Mouse (Mus musculus) embryonic fibroblast, embryonic 13.5 days (primary cell): ENCODE data around the gene Foxp1.

Source experiments
- CTCF ChIP-seq: IDR thresholded peaks from 2 replicates; pipeline ENCODE4 v1.5.1; 2011; ENCODE audit warnings: mild to moderate bottlenecking, control low read depth, low read length, moderate library complexity, borderline replicate concordance; ENCODE audit not compliant: insufficient read depth
- POLR2A ChIP-seq: IDR thresholded peaks from 2 replicates; pipeline ENCODE4 v1.6.1; 2011; ENCODE audit warnings: low read depth, mild to moderate bottlenecking, control low read depth, low read length, moderate library complexity

DNA sequence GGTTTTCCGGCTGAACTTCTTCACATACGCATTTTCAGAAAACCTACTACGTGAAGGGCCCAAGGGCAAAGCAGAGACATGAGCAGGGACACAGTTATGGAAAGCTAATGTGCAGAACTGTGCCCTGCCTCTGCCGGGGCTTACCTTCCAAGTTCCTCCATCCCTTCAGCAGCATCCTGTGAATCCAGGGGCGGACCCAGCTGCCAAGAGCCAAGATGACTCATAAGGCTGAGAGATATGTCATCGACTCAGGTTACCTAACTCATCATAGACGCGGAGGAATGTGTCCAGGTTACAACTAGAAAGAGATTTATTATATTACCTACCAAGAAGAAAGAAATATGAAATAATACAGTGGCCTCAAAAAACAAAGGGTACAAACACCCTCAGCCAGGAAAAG is 56.2 kb downstream of the Foxp1 start:
- TF ChIP-seq CTCF (no peak), POLR2A (no peak)
